Mouse (Mus musculus): Measurements from ENCODE around the gene Mtus2.

- TF ChIP-seq POLR2A (IDR thresholded peaks at IDR 0.05; ENCODE audit: extremely low read depth, insufficient read depth, low read length) (no peak), CTCF (IDR thresholded peaks at IDR 0.05; ENCODE audit: low read depth, low read length) (no peak)
These were observed 57.2 kb downstream of the Mtus2 start for GRCm38 (mm10) chr5:148014133-148014854.
